Mouse (Mus musculus): ENCODE data around the gene Arhgef1.
"Not testable (repeated sequence)": the region's sequence is repeated elsewhere in the genome, so short reads cannot be mapped to it uniquely, and the experiment has no call there.

Gene Arhgef1

GRCm38 (mm10) chr7:24890281-24891216 lies 12.2 kb upstream of the Arhgef1 start:
- DNase-seq = peak; percentile 66

DNA sequence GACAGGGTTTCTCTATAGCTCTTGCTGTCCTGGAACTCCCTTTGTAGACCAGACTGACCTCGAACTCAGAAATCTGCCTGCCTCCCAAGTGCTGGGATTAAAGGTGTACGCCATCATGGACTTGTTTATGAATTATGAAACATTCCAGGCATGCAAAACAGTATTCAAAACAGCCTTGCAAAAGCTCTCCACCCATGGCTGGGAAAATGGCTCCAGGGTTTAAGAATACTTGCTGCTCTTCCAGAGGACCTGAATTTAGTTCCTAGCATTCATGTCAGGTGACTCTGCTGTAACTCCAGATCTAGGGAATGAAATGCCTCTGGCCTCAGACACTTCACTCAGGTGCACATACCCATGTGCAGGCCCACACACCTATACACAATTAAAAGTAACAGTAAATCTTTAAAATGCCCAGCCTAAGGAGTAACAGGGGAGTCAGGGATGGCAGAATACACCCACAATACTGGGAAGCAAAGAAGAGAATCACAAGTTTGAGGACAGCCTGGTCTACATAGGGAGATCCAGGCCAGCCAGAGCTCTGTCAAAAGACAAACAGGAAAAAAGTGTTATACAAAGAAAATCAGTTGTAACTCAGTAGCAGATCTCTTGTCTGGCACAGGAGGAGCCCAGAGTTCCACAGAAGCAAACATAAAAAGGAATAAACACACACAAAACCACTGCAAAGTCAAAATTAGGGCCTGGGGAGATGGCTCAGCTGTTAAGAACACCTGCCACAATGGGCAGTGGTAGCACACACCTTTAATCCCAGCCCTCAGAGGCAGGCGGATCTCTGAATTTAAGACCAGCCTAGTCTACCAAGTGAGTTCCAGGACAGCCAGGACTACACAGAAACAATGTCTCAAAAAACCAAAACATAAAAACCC lies 11.2 kb upstream of the Arhgef1 start:
- DNase-seq = no peak

DNA sequence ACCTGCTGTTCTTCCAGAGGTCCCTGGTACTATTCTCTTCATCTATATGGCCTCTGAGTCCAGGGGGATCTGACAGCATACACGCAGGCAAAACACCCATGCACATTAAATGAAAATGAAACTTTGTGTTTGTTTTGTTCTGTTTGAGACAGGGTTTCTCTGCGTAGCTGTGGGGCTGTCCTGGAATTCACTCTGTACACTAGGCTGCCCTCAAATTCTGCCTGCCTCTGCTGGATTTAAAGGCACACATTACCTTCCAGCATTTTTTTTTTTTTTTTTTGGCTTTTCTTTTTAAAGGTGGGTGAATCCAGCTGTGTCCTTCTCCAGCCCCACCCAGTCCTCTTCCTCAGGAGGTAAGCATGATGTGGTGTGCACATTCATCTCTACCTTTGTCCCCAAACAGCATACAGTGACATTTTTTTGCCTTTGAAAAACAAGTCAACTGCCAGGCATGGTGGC lies 10.6 kb upstream of the Arhgef1 start:
- no peak for DNase-seq

GRCm38 (mm10) chr7:24895749-24896148 lies 7.0 kb upstream of the Arhgef1 start:
- DNase-seq = not testable (repeated sequence)

- no peak for DNase-seq
Measured at GRCm38 (mm10) chr7:24896269-24896668, 6.4 kb upstream of the Arhgef1 start.

GRCm38 (mm10) chr7:24897224-24897623 lies 5.5 kb upstream of the Arhgef1 start, which contains the start of gene Cd79a:
Cd79a (plus strand) TSS chr7:24897381.
- no peak for DNase-seq

GRCm38 (mm10) chr7:24897959-24898358 lies 4.8 kb upstream of the Arhgef1 start:
- no peak for DNase-seq

GRCm38 (mm10) chr7:24901114-24901513 lies 1.6 kb upstream of the Arhgef1 start:
- no peak for DNase-seq

- no peak for DNase-seq
Measured at GRCm38 (mm10) chr7:24901842-24902241, 870 bp upstream of the Arhgef1 start.

DNA sequence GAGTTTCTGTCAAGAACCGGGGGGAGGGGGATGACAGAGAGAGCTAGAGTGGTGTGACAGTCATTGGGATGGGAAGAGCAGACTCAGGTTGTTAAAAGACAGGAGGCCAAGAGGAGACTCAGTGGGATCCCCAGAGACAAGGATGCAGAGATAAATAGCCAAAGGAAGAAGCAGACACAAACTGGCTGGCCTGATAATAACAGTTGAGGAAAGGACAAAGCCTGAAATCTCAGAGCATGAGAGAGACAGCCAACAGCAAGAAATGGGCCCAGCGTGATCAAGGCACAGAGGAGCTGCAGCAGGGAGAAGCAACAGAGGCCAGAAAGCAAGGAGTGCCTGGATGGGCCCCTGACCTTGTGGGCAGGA lies 465 bp upstream of the Arhgef1 start:
- no peak for DNase-seq

DNA sequence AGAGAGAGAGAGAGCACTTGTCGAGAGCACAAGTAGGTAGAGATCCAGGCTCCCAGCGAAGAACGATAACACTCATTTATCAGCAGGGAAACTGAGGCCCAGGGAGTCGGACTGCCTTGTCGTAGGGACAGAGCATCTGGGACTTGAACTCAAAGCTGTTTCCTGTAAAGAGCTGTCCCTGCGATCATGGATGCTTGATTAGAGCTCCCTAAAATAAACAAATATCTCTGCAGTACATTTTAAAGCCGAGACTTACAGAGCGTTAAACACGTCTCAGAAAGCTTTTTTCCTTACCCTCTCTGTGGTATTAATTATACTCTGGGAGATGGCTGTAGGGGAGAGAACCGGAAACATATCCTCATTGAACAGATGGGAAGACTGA lies 723 bp downstream of the Arhgef1 start:
- no peak for DNase-seq

DNA sequence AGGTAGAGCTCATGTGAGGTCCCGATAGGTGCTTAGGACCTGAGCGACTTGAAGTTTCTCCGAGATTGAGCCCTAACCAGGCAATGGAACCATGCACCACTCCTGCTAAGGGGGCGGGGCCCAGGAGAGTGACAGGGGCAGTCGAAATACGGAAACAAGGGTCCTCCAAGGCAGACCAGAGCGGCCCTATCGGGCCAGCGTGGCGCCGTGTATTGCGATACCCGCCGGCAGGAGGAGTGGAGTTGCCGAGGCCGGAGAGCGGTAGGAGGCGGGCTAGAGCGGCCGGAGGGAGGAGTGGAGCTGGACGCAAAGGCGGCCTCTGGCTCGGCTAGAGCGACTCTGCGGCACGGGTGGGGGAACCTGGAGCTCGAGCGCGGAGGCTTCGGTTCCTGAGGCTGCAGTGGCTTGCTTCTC lies 1.4 kb downstream of the Arhgef1 start:
- DNase-seq = peak; percentile 96

DNA sequence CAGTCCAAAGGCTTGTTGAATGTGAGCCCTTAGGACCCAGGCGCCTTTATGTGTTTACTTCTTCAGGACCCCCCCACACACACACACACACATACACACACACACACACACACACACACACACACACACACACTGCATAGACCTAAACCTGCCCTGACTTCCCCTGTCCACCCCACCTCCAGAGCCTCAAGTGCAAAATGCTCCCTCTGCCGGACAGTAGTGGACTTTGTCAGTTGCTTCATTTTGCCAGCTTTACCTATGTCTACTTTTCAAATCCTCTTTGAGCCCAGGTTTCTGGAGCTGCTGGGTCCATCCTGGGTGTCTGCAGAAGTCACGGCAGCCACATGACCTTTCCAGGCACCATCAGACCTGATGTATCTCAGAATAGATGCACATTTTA lies 2.2 kb downstream of the Arhgef1 start:
- DNase-seq = peak; percentile 52

- DNase-seq = no peak
Measured at GRCm38 (mm10) chr7:24906551-24906950, 3.8 kb downstream of the Arhgef1 start.

GRCm38 (mm10) chr7:24907211-24907748 lies 4.6 kb downstream of the Arhgef1 start:
- no peak for DNase-seq

DNA sequence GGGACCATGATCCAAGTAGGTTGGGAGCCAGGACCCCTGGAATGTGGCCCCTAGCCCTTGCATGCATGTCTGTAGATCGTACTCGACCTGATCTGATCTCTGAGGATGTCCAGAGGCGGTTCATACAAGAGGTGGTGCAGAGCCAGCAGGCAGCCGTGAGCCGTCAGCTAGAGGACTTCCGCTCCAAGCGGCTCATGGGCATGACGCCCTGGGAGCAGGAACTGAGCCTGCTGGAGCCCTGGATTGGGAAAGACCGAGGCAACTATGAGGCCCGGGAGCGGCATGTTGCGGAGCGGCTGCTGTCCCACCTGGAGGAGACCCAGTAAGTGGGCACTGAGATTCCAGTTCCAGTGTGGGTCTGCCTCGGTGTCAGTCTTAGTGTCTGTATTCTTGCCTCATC lies 9.8 kb downstream of the Arhgef1 start:
- no peak for DNase-seq

GRCm38 (mm10) chr7:24918763-24919323 lies 16.1 kb downstream of the Arhgef1 start:
- no peak for DNase-seq

DNA sequence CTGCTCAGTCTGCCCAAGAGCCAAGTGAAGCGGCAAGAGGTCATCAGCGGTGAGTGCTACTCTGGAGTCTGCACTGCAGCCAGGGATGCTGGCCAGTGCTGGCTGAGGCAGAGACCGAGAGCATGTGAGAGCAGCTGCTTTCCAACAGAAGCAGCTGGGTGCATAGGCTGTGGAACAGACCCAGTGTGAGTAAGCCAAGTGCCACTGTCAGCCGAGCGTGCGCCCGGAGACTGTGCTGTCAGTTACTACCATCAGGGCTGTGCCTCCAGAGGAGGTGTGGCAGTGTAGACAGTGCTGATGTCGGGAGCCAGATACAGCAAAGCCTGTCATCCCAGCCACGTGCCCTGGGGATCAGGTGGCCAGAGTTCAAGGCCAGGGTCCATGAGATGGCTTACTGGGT lies 17.0 kb downstream of the Arhgef1 start:
- DNase-seq = no peak

GRCm38 (mm10) chr7:24930475-24930874 lies 27.8 kb downstream of the Arhgef1 start:
- DNase-seq = no peak

DNA sequence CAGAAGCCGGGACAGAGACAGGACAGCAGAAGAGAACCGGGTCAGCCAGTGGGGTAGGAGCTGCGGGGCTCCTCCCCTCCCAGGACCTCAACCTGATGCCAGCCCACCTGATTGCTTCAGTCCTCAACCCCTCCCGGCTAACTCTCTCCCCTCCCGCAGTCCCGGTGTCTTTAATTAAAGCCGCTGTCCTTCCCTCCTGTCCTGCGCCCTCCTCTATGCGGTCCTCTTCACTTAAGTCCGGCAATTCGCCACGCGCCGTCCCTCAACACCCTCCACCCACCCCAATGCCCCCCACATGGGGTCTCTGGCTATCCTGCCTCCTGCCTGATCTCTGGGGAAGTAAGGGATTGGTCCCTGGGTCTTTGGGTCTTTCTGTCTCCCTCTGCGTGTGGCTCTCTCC lies 28.9 kb downstream of the Arhgef1 start:
- DNase-seq = no peak

DNA sequence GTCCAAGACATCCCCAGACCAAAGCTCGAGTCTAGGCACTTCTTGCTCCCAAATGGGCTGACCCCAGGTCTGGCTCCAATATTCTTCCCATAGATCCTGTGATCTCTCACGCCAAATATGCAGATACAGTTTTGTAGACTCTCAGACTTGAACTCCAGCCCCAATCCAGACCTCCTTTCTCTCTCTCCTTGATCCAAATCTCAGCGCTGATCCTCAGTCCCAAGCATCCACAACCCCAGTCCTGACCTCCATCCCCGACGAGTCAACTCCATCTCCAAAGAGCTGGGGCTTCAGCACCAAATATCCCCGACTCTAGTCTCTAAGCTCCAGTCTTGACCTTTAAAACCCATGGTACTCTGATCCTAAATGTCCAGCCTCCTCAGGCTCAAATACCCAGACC lies 40.9 kb downstream of the Arhgef1 start:
- DNase-seq = no peak

DNA sequence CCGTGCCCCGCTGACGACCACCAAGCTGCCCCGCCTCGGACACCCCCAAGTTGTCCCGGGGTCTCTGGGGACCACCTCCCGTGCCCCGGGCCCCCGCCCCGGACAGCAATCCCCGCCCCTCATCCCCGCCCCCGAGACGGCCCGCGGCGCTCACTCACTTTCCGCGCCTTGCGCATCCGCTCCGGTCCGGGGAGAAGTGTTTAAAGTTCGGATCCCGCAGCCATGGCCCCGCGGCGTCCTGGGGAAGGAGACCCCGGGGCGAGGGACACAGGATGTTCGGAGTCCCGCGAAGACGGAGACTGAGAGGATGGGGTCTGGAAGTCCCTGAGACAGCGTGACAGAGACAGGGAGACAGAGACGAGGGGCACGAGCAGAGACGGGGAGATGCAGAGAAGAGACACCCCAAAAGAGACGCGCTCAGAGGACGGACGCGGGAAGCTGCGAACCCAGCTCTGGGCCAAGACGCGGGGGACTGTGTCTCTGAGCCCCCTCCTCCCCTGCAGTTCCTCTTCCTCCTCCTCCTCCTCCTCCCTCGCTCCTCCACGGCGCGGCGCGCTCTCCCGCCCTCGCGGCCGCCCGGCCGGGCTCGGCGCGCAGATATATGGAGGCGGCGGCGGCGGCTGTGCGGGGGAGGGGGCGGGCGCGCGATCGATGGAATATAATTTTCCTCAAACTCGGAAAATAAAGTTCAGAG lies 41.7 kb downstream of the Arhgef1 start, which contains the start of gene Gm4881:
TSS of gene Gm4881 (minus strand) at position 238 of the 694 bp plus-strand sequence.
- no peak for DNase-seq
